Mouse (Mus musculus) forebrain, postnatal 0 days (tissue): ENCODE data around the gene Vmn2r50. TPM values are rescaled to one million over a fixed set of nuclear protein-coding genes. Genes with fewer than 3 reads are reported as not detected.
"Not testable (repeated sequence)": the region's sequence is repeated elsewhere in the genome, so short reads cannot be mapped to it uniquely, and the experiment has no call there.

Source experiments
- ATAC-seq: fragments of 200-750 bp; cut with Nextera tagmentation; 2 replicates; pipeline ENCODE4 v1.8.0; 2017; ENCODE audit warnings: mild to moderate bottlenecking, moderate library complexity
- DNase-seq: peaks from one replicate; pipeline ENCODE4 v3.0.0-alpha.2; 2015
- H3K27ac ChIP-seq: fragments of 300-500 bp; sonication (generic); 2 replicates; pipeline ENCODE4 v1.5.1; 2014; ENCODE audit warnings: low read depth, mild to moderate bottlenecking, antibody characterized with exemption, low read length, moderate library complexity, mixed read lengths
- H3K27me3 ChIP-seq: fragments of 300-500 bp; sonication (generic); 2 replicates; pipeline ENCODE4 v1.6.1; 2014; ENCODE audit warnings: mild to moderate bottlenecking, low read length, mixed read lengths; ENCODE audit not compliant: insufficient read depth
- H3K36me3 ChIP-seq: fragments of 300-500 bp; sonication (generic); 2 replicates; pipeline ENCODE4 v1.6.1; 2014; ENCODE audit warnings: mild to moderate bottlenecking, moderate library complexity; ENCODE audit not compliant: insufficient read depth
- H3K4me1 ChIP-seq: fragments of 300-500 bp; sonication (generic); 2 replicates; pipeline ENCODE4 v1.6.1; 2014; ENCODE audit warnings: antibody characterized with exemption; ENCODE audit not compliant: insufficient read depth
- H3K4me2 ChIP-seq: fragments of 300-500 bp; sonication (generic); 2 replicates; pipeline ENCODE4 v1.6.1; 2014; ENCODE audit warnings: low read depth, mild to moderate bottlenecking, moderate library complexity
- H3K4me3 ChIP-seq: fragments of 300-500 bp; sonication (generic); 2 replicates; pipeline ENCODE4 v1.5.1; 2014; ENCODE audit warnings: low read depth, low read length, mixed read lengths
- H3K9ac ChIP-seq: fragments of 300-500 bp; sonication (generic); 2 replicates; pipeline ENCODE4 v1.6.1; 2014; ENCODE audit warnings: mild to moderate bottlenecking
- H3K9me3 ChIP-seq: fragments of 300-500 bp; sonication (generic); 2 replicates; pipeline ENCODE4 v1.6.1; 2016; ENCODE audit warnings: low read length
- WGBS: fragments of 180-500 bp; shearing (Covaris S2); extraction: QIAGEN DNeasy Blood & Tissue Kit; methylation state at CpG from one replicate; pipeline ENCODE4 v1.1.7; 2014; 5-methylcytosine and 5-hydroxymethylcytosine counted together
- polyA plus RNA-seq: library from polyadenylated mRNA; unstranded; fragments of >200 nt; fragmentation: Nextera tagmentation; extraction: Ambion mirVana; gene quantifications from 2 replicates; pipeline ENCODE4 v1.2.1, GENCODE M21; 2015
- total RNA-seq: library from RNA; depleted of rRNA; stranded (reverse); fragments of >200 nt; gene quantifications from 2 replicates; pipeline ENCODE4 v1.2.3, GENCODE M21; 2014; rRNA removed

Vmn2r50 gene
- not detected in 2 replicates for total RNA-seq
- not detected in 2 replicates for polyA plus RNA-seq

GRCm38 (mm10) chr7:10053196-10053595 is at the start of gene Vmn2r50:
TSS of gene Vmn2r50 (minus strand) at chr7:10053296.
- H3K27me3 ChIP-seq, H3K9me3 ChIP-seq, H3K4me3 ChIP-seq, ATAC-seq, H3K9ac ChIP-seq, H3K36me3 ChIP-seq, DNase-seq, H3K4me2 ChIP-seq, H3K27ac ChIP-seq, H3K4me1 ChIP-seq: not testable (repeated sequence)

DNA sequence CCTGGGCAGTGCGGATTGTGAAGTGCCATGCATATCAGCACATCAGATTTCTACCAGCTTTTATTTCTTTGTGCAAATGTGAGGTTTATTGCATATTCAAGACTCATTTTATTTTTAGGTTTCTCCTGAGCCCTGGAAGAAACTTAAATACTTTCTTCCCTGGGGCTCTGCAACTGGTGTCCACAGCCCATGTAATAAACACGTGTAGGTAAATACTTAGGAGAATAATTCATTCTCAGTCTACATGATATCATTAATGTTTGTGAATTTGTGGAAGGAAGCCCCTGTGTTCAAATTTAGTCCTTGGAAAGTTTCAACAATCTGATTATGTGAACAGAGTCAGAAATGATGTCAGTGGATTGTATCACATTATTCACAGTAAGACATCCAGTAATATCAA is 60.9 kb downstream of the Vmn2r50 start, which contains the start of gene Vmn2r49:
TSS of gene Vmn2r49 (minus strand) at position 101 of the 400 bp plus-strand sequence.
- not testable (repeated sequence) for H3K4me3 ChIP-seq, ATAC-seq

More for the DNA sequence above, 60.9 kb downstream of the Vmn2r50 start, which contains the start of gene Vmn2r49:
- not testable (repeated sequence) for H3K9ac ChIP-seq, H3K27ac ChIP-seq, DNase-seq, H3K36me3 ChIP-seq, H3K4me1 ChIP-seq, H3K4me2 ChIP-seq, H3K27me3 ChIP-seq, H3K9me3 ChIP-seq
- WGBS, result no CpG with 5 or more reads among the region's 2 CpGs

Other genes starting within 250 kb of the Vmn2r50 start
- not detected in 2 replicates for gene Vmn2r47, start 212.0 kb downstream of the Vmn2r50 start, total RNA-seq
- not detected in 2 replicates for gene Vmn2r47, start 212.0 kb downstream of the Vmn2r50 start, polyA plus RNA-seq
- gene Vmn2r48, start 99.7 kb downstream of the Vmn2r50 start, total RNA-seq, result not detected in 2 replicates
- gene Vmn2r48, start 99.7 kb downstream of the Vmn2r50 start, polyA plus RNA-seq, result not detected in 2 replicates
- not detected in 2 replicates for gene Vmn2r49, start 61.0 kb downstream of the Vmn2r50 start, total RNA-seq
- not detected in 2 replicates for gene Vmn2r49, start 61.0 kb downstream of the Vmn2r50 start, polyA plus RNA-seq
- gene Vmn2r51, start 52.4 kb upstream of the Vmn2r50 start, total RNA-seq, result not detected in 2 replicates
- not detected in 2 replicates for gene Vmn2r51, start 52.4 kb upstream of the Vmn2r50 start, polyA plus RNA-seq
- not detected in 2 replicates for gene Vmn2r52, start 123.3 kb upstream of the Vmn2r50 start, total RNA-seq
- not detected in 2 replicates for gene Vmn2r52, start 123.3 kb upstream of the Vmn2r50 start, polyA plus RNA-seq
- gene Vmn1r66, start 224.7 kb upstream of the Vmn2r50 start, total RNA-seq, result not detected in 2 replicates
- gene Vmn1r66, start 224.7 kb upstream of the Vmn2r50 start, polyA plus RNA-seq, result not detected in 2 replicates